In the genomic region with DNA sequence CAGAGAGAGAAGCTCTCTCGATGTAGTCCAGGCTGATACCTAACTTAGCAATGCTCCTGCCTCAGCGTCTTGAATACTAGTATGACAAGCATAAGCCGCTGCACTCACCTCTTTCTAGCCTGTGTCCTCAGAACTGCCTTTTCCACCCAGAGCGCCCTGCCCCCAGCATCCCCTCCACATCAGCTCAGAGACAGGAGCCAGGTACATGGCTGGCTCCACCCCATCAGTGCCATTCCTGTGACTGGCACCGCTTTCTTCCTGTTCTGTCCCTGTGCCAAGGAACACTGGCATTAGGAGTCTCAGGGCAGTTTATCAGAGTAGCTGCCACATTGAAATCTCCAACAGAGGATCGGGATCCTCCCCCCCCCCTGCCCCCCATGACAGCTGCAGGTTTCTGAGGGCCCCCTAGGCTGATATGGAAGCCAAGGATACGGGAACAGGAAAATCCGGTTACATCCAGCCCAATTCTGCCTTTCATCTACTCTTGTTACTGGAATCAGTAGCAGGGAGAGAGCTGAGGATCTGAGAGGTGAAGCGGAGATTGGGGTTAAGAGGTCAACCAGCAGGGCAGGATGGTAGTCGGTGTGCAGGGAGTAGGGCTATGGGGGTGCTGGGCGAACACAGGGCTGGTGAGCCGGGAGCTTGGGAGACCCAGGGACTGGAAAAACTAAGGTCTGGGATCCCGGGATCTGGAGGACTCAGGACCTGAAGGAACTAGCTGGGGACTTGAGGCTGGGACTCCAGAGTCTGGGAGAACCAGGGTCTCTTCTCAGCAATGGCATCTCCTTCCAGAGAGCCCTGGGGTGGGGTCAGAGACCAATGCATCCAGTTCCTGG, we compare ENCODE assay signal across 21 mouse cellular contexts. TPM values are rescaled to one million over a fixed set of nuclear protein-coding genes. Genes with fewer than 3 reads are reported as not detected.
DNase-seq lines count a peak whose midpoint lies in the region; ATAC-seq and TF ChIP-seq lines count a peak whose summit lies in the region.
"Had no signal": no experiment of that assay in that cellular context is flagged by ENCODE, and none has a peak within 500 bp of the region (broad histone marks: within the 10 kb centered on the region; RNA-seq: fewer than 3 reads in every experiment).

No protein-coding gene starts in this region.

- peak overlapping the region; percentile 27; the same call in 1 of the 2 replicates for H3K4me2 ChIP-seq in lung, embryonic 14.5 days
- peak overlapping the region; percentile 16; the same call in 1 of the 2 replicates for H3K4me2 ChIP-seq in embryonic facial prominence, embryonic 13.5 days
- peak overlapping the region; percentile 34 for H3K4me2 ChIP-seq in intestine, embryonic 14.5 days (ENCODE audit: low read length)
- H3K4me2 ChIP-seq in stomach, embryonic 14.5 days (replicated peaks; ENCODE audit: low read depth, low read length): peak overlapping the region; percentile 14; the same call in 1 of the 2 replicates
- H3K4me2 ChIP-seq: heart, embryonic 12.5 days; hindbrain, embryonic 13.5 days had no signal

- no peak overlapping the region for H3K4me3 ChIP-seq in lung, embryonic 14.5 days (ENCODE audit: low read depth, low read length)
- H3K4me3 ChIP-seq in embryonic facial prominence, embryonic 13.5 days: no peak overlapping the region
- H3K4me3 ChIP-seq in intestine, embryonic 14.5 days (ENCODE audit: low read depth, low read length): no peak overlapping the region; the same call in 1 of the 2 replicates
- no peak overlapping the region for H3K4me3 ChIP-seq in stomach, embryonic 14.5 days (ENCODE audit: low read depth, low read length)
- H3K4me3 ChIP-seq: heart, embryonic 12.5 days; hindbrain, embryonic 13.5 days; megakaryocyte, embryonic 14.5 days; myocyte had no signal

- WGBS in lung, embryonic 14.5 days: 36% methylated on average over 13 of the region's 13 CpGs
- 34% methylated on average over 13 of the region's 13 CpGs for WGBS in embryonic facial prominence, embryonic 13.5 days
- 42% methylated on average over 13 of the region's 13 CpGs for WGBS in intestine, embryonic 14.5 days
- WGBS in stomach, embryonic 14.5 days: 50% methylated on average over 13 of the region's 13 CpGs

- DNase-seq in lung, embryonic 14.5 days: peak; percentile 50
- DNase-seq in lung, postnatal 25 days (ENCODE audit: low spot score): no peak
- peak; percentile 56 for DNase-seq in intestine, embryonic 14.5 days (ENCODE audit: low spot score)
- DNase-seq in B cell, adult 2 months: no peak
- DNase-seq: adrenal gland, postnatal 14 days; cerebellum, adult 9-11 months; heart, postnatal 14 days; kidney, adult 11 months; kidney, postnatal 14 days; lung, adult 2 months; midbrain, embryonic 14.5 days had no signal

- 0 out of 2 replicates have a peak, but pooled peaks cover 9% of the 10 kb centered on the region for H3K4me1 ChIP-seq in lung, embryonic 14.5 days (ENCODE audit: insufficient read depth)
- peaks cover 19% of the 10 kb centered on the region for H3K4me1 ChIP-seq in embryonic facial prominence, embryonic 13.5 days
- peaks cover 10% of the 10 kb centered on the region; the same call in 1 of the 2 replicates for H3K4me1 ChIP-seq in intestine, embryonic 14.5 days (replicated peaks; ENCODE audit: control insufficient read depth, insufficient read depth, low read length)
- peaks cover 18% of the 10 kb centered on the region; the same call in 1 of the 2 replicates for H3K4me1 ChIP-seq in stomach, embryonic 14.5 days (ENCODE audit: control insufficient read depth, insufficient read depth, low read length)
- H3K4me1 ChIP-seq: hindbrain, embryonic 13.5 days had no signal

- no peak overlapping the region; the same call in 1 of the 2 replicates for H3K9ac ChIP-seq in lung, embryonic 14.5 days
- 0 out of 2 replicates have a peak overlapping the region, but pooled peaks have one; percentile 16 for H3K9ac ChIP-seq in embryonic facial prominence, embryonic 13.5 days
- no peak overlapping the region for H3K9ac ChIP-seq in intestine, embryonic 14.5 days (ENCODE audit: low read length)
- no peak overlapping the region for H3K9ac ChIP-seq in stomach, embryonic 14.5 days (replicated peaks; ENCODE audit: low read depth, low read length)
- H3K9ac ChIP-seq: heart, embryonic 12.5 days; hindbrain, embryonic 13.5 days had no signal

- H3K9me3 ChIP-seq in lung, embryonic 14.5 days (ENCODE audit: low read depth, low read length): no peaks in the 10 kb centered on the region
- peaks cover 3% of the 10 kb centered on the region; the same call in 1 of the 2 replicates for H3K9me3 ChIP-seq in embryonic facial prominence, embryonic 13.5 days
- H3K9me3 ChIP-seq in intestine, embryonic 14.5 days (ENCODE audit: control insufficient read depth, low read length): no peaks in the 10 kb centered on the region
- H3K9me3 ChIP-seq in stomach, embryonic 14.5 days (ENCODE audit: control insufficient read depth, low read depth, low read length): no peaks in the 10 kb centered on the region
- H3K9me3 ChIP-seq: hindbrain, embryonic 13.5 days; megakaryocyte, embryonic 14.5 days had no signal

- no peak for TF ChIP-seq CTCF in lung, embryonic 14.5 days (IDR thresholded peaks at IDR 0.05; ENCODE audit: low read depth)

- no peak overlapping the region for H3K27ac ChIP-seq in lung, embryonic 14.5 days (ENCODE audit: low read depth)
- H3K27ac ChIP-seq in embryonic facial prominence, embryonic 13.5 days: no peak overlapping the region
- no peak overlapping the region for H3K27ac ChIP-seq in intestine, embryonic 14.5 days (ENCODE audit: low read depth)
- H3K27ac ChIP-seq in stomach, embryonic 14.5 days (ENCODE audit: low read length): no peak overlapping the region
- H3K27ac ChIP-seq: hindbrain, embryonic 13.5 days had no signal

- peak; percentile 63; the same call in 1 of the 2 replicates for ATAC-seq in lung, embryonic 14.5 days (ENCODE audit: insufficient read depth)
- ATAC-seq in embryonic facial prominence, embryonic 13.5 days (ENCODE audit: insufficient number of reproducible peaks, insufficient read depth, low FRiP score, low TSS enrichment, low read depth): no peak
- no peak for ATAC-seq in intestine, embryonic 14.5 days (replicated peaks; ENCODE audit: low FRiP score, low TSS enrichment, low read depth)
- ATAC-seq in stomach, embryonic 14.5 days (ENCODE audit: insufficient number of reproducible peaks, insufficient read depth, low FRiP score, low read depth): peak; percentile 37; the same call in 1 of the 2 replicates
- ATAC-seq in CD4-positive, CD25-positive, alpha-beta regulatory T cell, adult 4 months: no peak
- ATAC-seq: Patski had no signal

- no peaks in the 10 kb centered on the region for H3K36me3 ChIP-seq in lung, embryonic 14.5 days (ENCODE audit: insufficient read depth)
- no peaks in the 10 kb centered on the region for H3K36me3 ChIP-seq in embryonic facial prominence, embryonic 13.5 days
- no peaks in the 10 kb centered on the region for H3K36me3 ChIP-seq in intestine, embryonic 14.5 days (ENCODE audit: control insufficient read depth, insufficient read depth, low read length)
- no peaks in the 10 kb centered on the region for H3K36me3 ChIP-seq in stomach, embryonic 14.5 days (ENCODE audit: control insufficient read depth, insufficient read depth, low read length)
- H3K36me3 ChIP-seq: heart, embryonic 12.5 days; hindbrain, embryonic 13.5 days had no signal

- H3K27me3 ChIP-seq in lung, embryonic 14.5 days (ENCODE audit: insufficient read depth, low read length): no peaks in the 10 kb centered on the region
- H3K27me3 ChIP-seq in embryonic facial prominence, embryonic 13.5 days: no peaks in the 10 kb centered on the region
- H3K27me3 ChIP-seq in intestine, embryonic 14.5 days (replicated peaks; ENCODE audit: control insufficient read depth, insufficient read depth, low read length): no peaks in the 10 kb centered on the region
- no peaks in the 10 kb centered on the region for H3K27me3 ChIP-seq in stomach, embryonic 14.5 days (ENCODE audit: control insufficient read depth, insufficient read depth, low read length)
- H3K27me3 ChIP-seq: heart, embryonic 12.5 days; Patski had no signal

RNA-seq across cellular contexts. Expression of a gene that starts 0.7 kb away (rescaled TPM):
- polyA plus RNA-seq in lung, embryonic 14.5 days (2014; fragmentation: Nextera tagmentation; extraction: Ambion mirVana): 0.22 and 0.75 TPM in 2 replicates
- 0.45 and 0.54 TPM in 2 replicates for polyA plus RNA-seq in embryonic facial prominence, embryonic 13.5 days (2015; fragmentation: Nextera tagmentation; extraction: Ambion mirVana)
- 7.9 and 8.3 TPM in 2 replicates for polyA plus RNA-seq in intestine, embryonic 14.5 days (2014; fragmentation: Nextera tagmentation; extraction: Ambion mirVana)
- polyA plus RNA-seq in stomach, embryonic 14.5 days (2014; fragmentation: Nextera tagmentation; extraction: Ambion mirVana): 5.7 and 6.1 TPM in 2 replicates
- polyA plus RNA-seq in CD4-positive, CD25-positive, alpha-beta regulatory T cell, adult 4 months (2017; shearing (Covaris generic)): not detected

RNA-seq across cellular contexts. Expression of a gene that starts 18.3 kb away (rescaled TPM):
- polyA plus RNA-seq in lung, embryonic 14.5 days (2014; fragmentation: Nextera tagmentation; extraction: Ambion mirVana): 0.28 and 0.30 TPM in 2 replicates
- 5.4 and 5.7 TPM in 2 replicates for polyA plus RNA-seq in embryonic facial prominence, embryonic 13.5 days (2015; fragmentation: Nextera tagmentation; extraction: Ambion mirVana)
- polyA plus RNA-seq in intestine, embryonic 14.5 days (2014; fragmentation: Nextera tagmentation; extraction: Ambion mirVana): 0.80 and 0.83 TPM in 2 replicates
- 0.67 and 1.0 TPM in 2 replicates for polyA plus RNA-seq in stomach, embryonic 14.5 days (2014; fragmentation: Nextera tagmentation; extraction: Ambion mirVana)
- not detected for polyA plus RNA-seq in CD4-positive, CD25-positive, alpha-beta regulatory T cell, adult 4 months (2017; shearing (Covaris generic))
- polyA plus RNA-seq: heart, embryonic 12.5 days; liver, adult 2 months; neural tube, embryonic 14.5 days had no signal

RNA-seq across cellular contexts. Expression of a gene that starts 25.7 kb away (rescaled TPM):
- polyA plus RNA-seq in lung, embryonic 14.5 days (2014; fragmentation: Nextera tagmentation; extraction: Ambion mirVana): 8.1 and 9.2 TPM in 2 replicates
- 5.2 and 7.8 TPM in 2 replicates for polyA plus RNA-seq in embryonic facial prominence, embryonic 13.5 days (2015; fragmentation: Nextera tagmentation; extraction: Ambion mirVana)
- 5.1 and 6.8 TPM in 2 replicates for polyA plus RNA-seq in intestine, embryonic 14.5 days (2014; fragmentation: Nextera tagmentation; extraction: Ambion mirVana)
- 7.2 TPM in 2 replicates for polyA plus RNA-seq in stomach, embryonic 14.5 days (2014; fragmentation: Nextera tagmentation; extraction: Ambion mirVana)
- polyA plus RNA-seq in CD4-positive, CD25-positive, alpha-beta regulatory T cell, adult 4 months (2017; shearing (Covaris generic)): under 1 TPM; 0.32 to 0.40 TPM

RNA-seq across cellular contexts. Expression of a gene that starts 28.7 kb away (rescaled TPM):
- 0.08 TPM in 1 of 2 replicates, not detected in the other for polyA plus RNA-seq in lung, embryonic 14.5 days (2014; fragmentation: Nextera tagmentation; extraction: Ambion mirVana)
- 6.3 and 6.8 TPM in 2 replicates for polyA plus RNA-seq in embryonic facial prominence, embryonic 13.5 days (2015; fragmentation: Nextera tagmentation; extraction: Ambion mirVana)
- 4.8 and 6.0 TPM in 2 replicates for polyA plus RNA-seq in intestine, embryonic 14.5 days (2014; fragmentation: Nextera tagmentation; extraction: Ambion mirVana)
- polyA plus RNA-seq in stomach, embryonic 14.5 days (2014; fragmentation: Nextera tagmentation; extraction: Ambion mirVana): 4.8 and 5.7 TPM in 2 replicates
- polyA plus RNA-seq in CD4-positive, CD25-positive, alpha-beta regulatory T cell, adult 4 months (2017; shearing (Covaris generic)): under 1 TPM in 1 of 2 experiments, not detected in 1; 0.30 TPM
- polyA plus RNA-seq: liver, adult 2 months had no signal

RNA-seq across cellular contexts. Expression of a gene that starts 34.1 kb away (rescaled TPM):
- 2.0 and 4.3 TPM in 2 replicates for polyA plus RNA-seq in lung, embryonic 14.5 days (2014; fragmentation: Nextera tagmentation; extraction: Ambion mirVana)
- polyA plus RNA-seq in embryonic facial prominence, embryonic 13.5 days (2015; fragmentation: Nextera tagmentation; extraction: Ambion mirVana): 15.2 and 17.3 TPM in 2 replicates
- 7.3 and 8.2 TPM in 2 replicates for polyA plus RNA-seq in intestine, embryonic 14.5 days (2014; fragmentation: Nextera tagmentation; extraction: Ambion mirVana)
- 10.4 and 11.4 TPM in 2 replicates for polyA plus RNA-seq in stomach, embryonic 14.5 days (2014; fragmentation: Nextera tagmentation; extraction: Ambion mirVana)
- polyA plus RNA-seq in CD4-positive, CD25-positive, alpha-beta regulatory T cell, adult 4 months (2017; shearing (Covaris generic)): 1 to 10 TPM; 1.2 to 1.3 TPM

Comparison
In these comparisons a context has a peak if more than half of its experiments do, and no peak if none do; other contexts are left out.
1. DNase-seq: peak in lung, embryonic 14.5 days (single experiment) and intestine, embryonic 14.5 days (single experiment); none in lung, postnatal 25 days (single experiment) and B cell, adult 2 months (0 of 2).
2. ATAC-seq: peak in lung, embryonic 14.5 days (single experiment) and stomach, embryonic 14.5 days (single experiment); none in embryonic facial prominence, embryonic 13.5 days (single experiment), intestine, embryonic 14.5 days (single experiment) and CD4-positive, CD25-positive, alpha-beta regulatory T cell, adult 4 months (single experiment).
3. Peak in every context shown above with its lines, with median percentiles within 50 percentile points of each other: H3K4me2 ChIP-seq.